In genomic region chr9:48711826-48712225, GRCm38 (mm10) we compare ENCODE assay signal across 13 mouse cellular contexts.
DNase-seq lines count a peak whose midpoint lies in the region; ATAC-seq and TF ChIP-seq lines count a peak whose summit lies in the region.
"Had no signal": no experiment of that assay in that cellular context is flagged by ENCODE, and none has a peak within 500 bp of the region (broad histone marks: within the 10 kb centered on the region; RNA-seq: fewer than 3 reads in every experiment).

No protein-coding gene starts in this region.

- no peak for DNase-seq in hindbrain, embryonic 10.5 days (ENCODE audit: low spot score)
- DNase-seq in 416B (ENCODE audit: low read depth): peak; percentile 90
- DNase-seq in MEL-GATA-1-ER (ENCODE audit: extremely low read depth, low read depth): peak; percentile 83
- DNase-seq in liver, postnatal 0 days: no peak
- no peak for DNase-seq in cerebellum, adult 2 months
- DNase-seq: adrenal gland, postnatal 25 days; kidney, postnatal 4 days; spleen, adult 18-20 months had no signal

- no peaks in the 10 kb centered on the region for H3K9me3 ChIP-seq in hindbrain, embryonic 10.5 days
- H3K9me3 ChIP-seq in hindbrain, embryonic 12.5 days (replicated peaks): no peaks in the 10 kb centered on the region
- H3K9me3 ChIP-seq in liver, postnatal 0 days (ENCODE audit: low read length): no peaks in the 10 kb centered on the region
- H3K9me3 ChIP-seq: limb, embryonic 15.5 days had no signal

- no peak overlapping the region for H3K9ac ChIP-seq in hindbrain, embryonic 12.5 days
- H3K9ac ChIP-seq in liver, postnatal 0 days (replicated peaks): no peak overlapping the region
- H3K9ac ChIP-seq: limb, embryonic 15.5 days had no signal

- WGBS in hindbrain, embryonic 10.5 days: 77% methylated on average over 5 of the region's 5 CpGs
- WGBS in hindbrain, embryonic 12.5 days: 78% methylated on average over 5 of the region's 5 CpGs
- WGBS in liver, postnatal 0 days (ENCODE audit: insufficient replicate concordance): 39% methylated on average over 5 of the region's 5 CpGs
- WGBS in cerebellum, adult 2 months: 92% methylated on average over 5 of the region's 5 CpGs

- no peak overlapping the region for H3K4me3 ChIP-seq in hindbrain, embryonic 10.5 days
- H3K4me3 ChIP-seq in hindbrain, embryonic 12.5 days: no peak overlapping the region
- no peak overlapping the region for H3K4me3 ChIP-seq in liver, postnatal 0 days (ENCODE audit: low read depth, low read length)
- no peak overlapping the region for H3K4me3 ChIP-seq in cerebellum, adult 2 months (replicated peaks; ENCODE audit: insufficient read depth, low read depth, low read length)
- H3K4me3 ChIP-seq: left cerebral cortex, adult 2 months; limb, embryonic 15.5 days had no signal

- peaks cover 46% of the 10 kb centered on the region for H3K4me1 ChIP-seq in hindbrain, embryonic 10.5 days (replicated peaks)
- peaks cover 22% of the 10 kb centered on the region for H3K4me1 ChIP-seq in hindbrain, embryonic 12.5 days
- H3K4me1 ChIP-seq in liver, postnatal 0 days (ENCODE audit: insufficient read depth): peaks cover 2% of the 10 kb centered on the region; the same call in 1 of the 2 replicates
- H3K4me1 ChIP-seq in cerebellum, adult 2 months (ENCODE audit: control insufficient read depth, insufficient read depth, low read length): peaks cover 12% of the 10 kb centered on the region

- TF ChIP-seq EP300 in liver, postnatal 0 days (IDR thresholded peaks at IDR 0.05; ENCODE audit: low read depth): peak; percentile 71

- H3K27ac ChIP-seq in hindbrain, embryonic 10.5 days: peak overlapping the region; percentile 75
- H3K27ac ChIP-seq in hindbrain, embryonic 12.5 days: no peak overlapping the region
- no peak overlapping the region for H3K27ac ChIP-seq in liver, postnatal 0 days (ENCODE audit: low read depth)
- no peak overlapping the region for H3K27ac ChIP-seq in cerebellum, adult 2 months (ENCODE audit: insufficient read depth, low read length)
- H3K27ac ChIP-seq: left cerebral cortex, adult 2 months; limb, embryonic 15.5 days had no signal

- H3K36me3 ChIP-seq in hindbrain, embryonic 10.5 days: peaks cover 62% of the 10 kb centered on the region
- 0 out of 2 replicates have a peak, but pooled peaks cover 3% of the 10 kb centered on the region for H3K36me3 ChIP-seq in hindbrain, embryonic 12.5 days
- peaks cover 13% of the 10 kb centered on the region for H3K36me3 ChIP-seq in liver, postnatal 0 days (replicated peaks; ENCODE audit: insufficient read depth, low read length)
- H3K36me3 ChIP-seq: limb, embryonic 15.5 days had no signal

- TF ChIP-seq CTCF in liver, postnatal 0 days (IDR thresholded peaks at IDR 0.05; ENCODE audit: low read depth): no peak
- no peak for TF ChIP-seq CTCF in cerebellum, adult 2 months (IDR thresholded peaks at IDR 0.05; ENCODE audit: borderline replicate concordance, insufficient read depth, low read depth, low read length)

- no peak for TF ChIP-seq POLR2A in cerebellum, adult 2 months (IDR thresholded peaks at IDR 0.05; ENCODE audit: borderline replicate concordance, insufficient read depth, low read length)

- no peak overlapping the region for H3K4me2 ChIP-seq in hindbrain, embryonic 12.5 days (replicated peaks)
- no peak overlapping the region for H3K4me2 ChIP-seq in liver, postnatal 0 days (ENCODE audit: low read depth, low read length)
- H3K4me2 ChIP-seq: limb, embryonic 15.5 days had no signal

- H3K27me3 ChIP-seq in hindbrain, embryonic 10.5 days (ENCODE audit: insufficient read depth, poor library complexity, severe bottlenecking): no peaks in the 10 kb centered on the region
- H3K27me3 ChIP-seq in hindbrain, embryonic 12.5 days: no peaks in the 10 kb centered on the region
- H3K27me3 ChIP-seq in liver, postnatal 0 days (ENCODE audit: insufficient read depth, low read length): no peaks in the 10 kb centered on the region
- H3K27me3 ChIP-seq in cerebellum, adult 2 months (ENCODE audit: control insufficient read depth, insufficient read depth, low read length): no peaks in the 10 kb centered on the region

- no peak for ATAC-seq in hindbrain, embryonic 12.5 days (ENCODE audit: low FRiP score)
- ATAC-seq in liver, postnatal 0 days: peak; percentile 47
- no peak for ATAC-seq in monocyte, adult 5-6 weeks (replicated peaks; ENCODE audit: insufficient number of reproducible peaks, low FRiP score, low TSS enrichment, poor library complexity, severe bottlenecking)
- ATAC-seq: intestine, postnatal 0 days had no signal

Comparison
In these comparisons a context has a peak if more than half of its experiments do, and no peak if none do; other contexts are left out.
1. DNase-seq: peak in 416B (single experiment) and MEL-GATA-1-ER (single experiment); none in hindbrain, embryonic 10.5 days (single experiment), liver, postnatal 0 days (single experiment) and cerebellum, adult 2 months (0 of 2).